Mouse (Mus musculus): ENCODE measurements around the gene Ltb4r2. TPM values are rescaled to one million over a fixed set of nuclear protein-coding genes. Genes with fewer than 3 reads are reported as not detected.

Gene Ltb4r2
- polyA plus RNA-seq, 1 experiment from 2014 or later, result 0.10 TPM

DNA sequence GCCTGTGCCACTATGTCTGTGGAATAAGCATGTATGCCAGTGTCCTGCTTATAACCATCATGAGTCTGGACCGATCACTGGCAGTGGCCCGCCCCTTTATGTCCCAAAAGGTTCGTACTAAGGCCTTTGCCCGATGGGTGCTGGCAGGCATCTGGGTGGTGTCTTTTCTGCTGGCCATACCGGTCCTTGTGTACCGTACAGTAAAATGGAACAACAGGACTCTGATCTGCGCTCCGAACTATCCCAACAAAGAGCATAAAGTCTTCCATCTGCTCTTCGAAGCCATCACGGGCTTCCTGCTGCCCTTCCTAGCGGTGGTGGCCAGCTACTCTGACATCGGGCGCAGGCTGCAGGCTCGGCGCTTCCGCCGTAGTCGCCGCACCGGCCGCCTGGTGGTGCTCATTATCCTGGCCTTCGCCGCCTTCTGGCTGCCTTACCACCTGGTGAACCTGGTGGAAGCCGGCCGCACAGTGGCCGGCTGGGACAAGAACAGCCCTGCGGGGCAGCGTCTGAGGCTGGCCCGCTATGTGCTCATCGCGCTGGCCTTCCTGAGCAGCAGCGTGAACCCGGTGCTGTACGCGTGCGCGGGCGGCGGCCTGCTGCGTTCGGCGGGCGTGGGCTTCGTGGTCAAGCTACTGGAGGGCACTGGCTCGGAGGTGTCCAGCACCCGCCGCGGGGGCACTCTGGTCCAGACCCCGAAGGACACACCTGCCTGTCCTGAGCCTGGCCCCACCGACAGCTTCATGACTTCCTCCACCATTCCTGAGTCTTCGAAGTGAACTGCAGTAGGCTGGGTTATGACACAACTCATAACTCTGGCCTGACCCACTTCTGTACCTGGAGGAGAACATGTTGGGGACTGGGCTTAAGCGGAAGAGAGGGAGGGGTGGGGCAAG lies 6.5 kb downstream of the Ltb4r2 start:
- H3K9me3 ChIP-seq, result no peaks in the 10 kb centered on the region
- H3K4me2 ChIP-seq (replicated peaks), result peak overlapping the region; percentile 82
- peak overlapping the region; percentile 56 for H3K9ac ChIP-seq (replicated peaks)
- 11% methylated on average over 52 of the region's 52 CpGs for WGBS
- no peak overlapping the region for H3K27ac ChIP-seq (replicated peaks)
- peaks cover 38% of the 10 kb centered on the region for H3K27me3 ChIP-seq
- ATAC-seq (replicated peaks), result peak; percentile 53
- H3K4me3 ChIP-seq, result peak overlapping the region; percentile 46
- H3K4me1 ChIP-seq, result peaks cover 2% of the 10 kb centered on the region
- no peaks in the 10 kb centered on the region for H3K36me3 ChIP-seq

DNA sequence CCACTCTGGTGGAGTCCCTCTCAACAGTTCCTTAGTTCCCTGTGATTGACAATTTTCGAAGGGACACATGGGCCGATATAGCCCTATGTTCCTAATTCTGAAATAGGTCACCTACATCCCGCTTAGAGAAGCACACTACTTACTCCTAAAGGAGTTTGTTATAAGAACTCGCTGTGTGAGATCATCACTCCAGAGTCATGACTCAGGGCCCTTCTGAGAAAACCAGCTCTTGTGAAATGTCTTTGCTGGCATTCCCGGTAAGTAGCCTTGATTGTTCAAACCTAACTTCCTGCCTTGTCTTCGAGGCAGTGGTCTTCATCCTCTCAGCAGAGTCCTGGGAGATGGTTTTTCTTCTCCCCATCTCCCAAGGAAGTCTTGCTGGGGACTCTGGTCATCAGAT lies 7.3 kb downstream of the Ltb4r2 start:
- WGBS, result 88% methylated on average over 6 of the region's 6 CpGs
- no peaks in the 10 kb centered on the region for H3K36me3 ChIP-seq
- no peak overlapping the region for H3K27ac ChIP-seq (replicated peaks)
- H3K4me2 ChIP-seq (replicated peaks), result no peak overlapping the region
- H3K4me1 ChIP-seq, result no peaks in the 10 kb centered on the region; the same call in none of the 2 replicates
- H3K27me3 ChIP-seq, result peaks cover 30% of the 10 kb centered on the region
- H3K9ac ChIP-seq (replicated peaks), result no peak overlapping the region
- no peaks in the 10 kb centered on the region for H3K9me3 ChIP-seq
- no peak overlapping the region for H3K4me3 ChIP-seq
- ATAC-seq (replicated peaks), result no peak

DNA sequence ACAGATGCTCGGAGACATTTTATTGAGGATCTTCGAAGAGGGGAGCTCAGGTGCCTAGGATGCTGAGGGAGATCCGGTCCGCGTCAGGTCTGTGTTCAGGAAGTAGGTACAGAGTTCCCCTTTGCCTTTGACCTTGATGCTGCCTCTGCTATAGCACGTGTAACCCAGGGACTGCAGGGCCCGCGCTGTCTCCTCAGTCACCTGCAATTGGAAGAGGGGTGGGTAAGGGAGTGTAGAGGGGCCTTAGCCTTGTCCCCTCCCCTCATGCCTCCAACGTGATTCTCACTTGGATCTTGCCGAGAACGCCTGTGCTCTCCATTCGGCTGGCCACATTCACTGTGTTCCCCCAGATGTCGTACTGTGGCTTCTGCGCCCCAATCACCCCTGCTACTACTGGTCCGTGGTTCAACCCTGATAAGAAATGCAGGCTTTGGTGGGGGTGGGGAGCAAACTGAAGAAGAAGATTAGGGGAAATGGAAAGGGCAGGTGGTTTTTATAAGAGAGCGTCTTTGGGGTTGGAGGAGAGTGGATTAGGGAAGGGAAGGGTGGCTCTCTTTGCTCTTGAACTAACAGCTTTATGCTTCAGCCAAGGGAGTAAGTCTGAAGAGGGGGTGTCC lies 8.0 kb downstream of the Ltb4r2 start:
- no peaks in the 10 kb centered on the region for H3K36me3 ChIP-seq
- 73% methylated on average over 16 of the region's 16 CpGs for WGBS
- no peak overlapping the region for H3K27ac ChIP-seq (replicated peaks)
- no peak overlapping the region for H3K4me2 ChIP-seq (replicated peaks)
- no peak overlapping the region for H3K9ac ChIP-seq (replicated peaks)
- no peak for ATAC-seq (replicated peaks)
- H3K9me3 ChIP-seq, result no peaks in the 10 kb centered on the region
- H3K4me3 ChIP-seq, result no peak overlapping the region
- H3K4me1 ChIP-seq, result no peaks in the 10 kb centered on the region; the same call in none of the 2 replicates
- peaks cover 24% of the 10 kb centered on the region for H3K27me3 ChIP-seq

DNA sequence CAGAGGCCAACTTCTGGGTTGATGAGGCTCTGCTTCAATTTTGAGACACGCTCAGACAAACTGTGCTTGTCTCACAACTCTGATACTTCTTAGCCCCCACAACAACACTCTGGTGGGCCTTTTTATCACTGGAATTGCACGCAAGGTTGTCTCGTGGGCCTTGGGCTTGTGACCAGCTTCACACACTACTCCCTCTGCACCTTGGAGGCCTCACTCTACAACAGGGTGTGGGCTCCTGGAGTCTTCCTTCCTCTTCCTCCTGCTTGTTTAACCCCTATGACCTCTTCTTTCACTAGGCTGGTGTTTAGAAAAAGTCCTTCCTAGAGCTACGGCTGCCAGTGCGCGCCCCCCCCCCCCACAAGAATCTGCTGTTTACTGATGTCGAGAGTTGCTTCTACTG lies 15.5 kb downstream of the Ltb4r2 start:
- Histone ChIP-seq H3K27ac (replicated peaks) (no peak overlapping the region), H3K27me3 (peaks cover 4% of the 10 kb centered on the region), H3K4me3 (no peak overlapping the region), H3K36me3 (no peaks in the 10 kb centered on the region), H3K4me1 (no peaks in the 10 kb centered on the region), H3K9me3 (no peaks in the 10 kb centered on the region), H3K4me2 (replicated peaks) (no peak overlapping the region), H3K9ac (replicated peaks) (no peak overlapping the region)
- WGBS, result 81% methylated on average over 7 of the region's 7 CpGs
- no peak for ATAC-seq (replicated peaks)

DNA sequence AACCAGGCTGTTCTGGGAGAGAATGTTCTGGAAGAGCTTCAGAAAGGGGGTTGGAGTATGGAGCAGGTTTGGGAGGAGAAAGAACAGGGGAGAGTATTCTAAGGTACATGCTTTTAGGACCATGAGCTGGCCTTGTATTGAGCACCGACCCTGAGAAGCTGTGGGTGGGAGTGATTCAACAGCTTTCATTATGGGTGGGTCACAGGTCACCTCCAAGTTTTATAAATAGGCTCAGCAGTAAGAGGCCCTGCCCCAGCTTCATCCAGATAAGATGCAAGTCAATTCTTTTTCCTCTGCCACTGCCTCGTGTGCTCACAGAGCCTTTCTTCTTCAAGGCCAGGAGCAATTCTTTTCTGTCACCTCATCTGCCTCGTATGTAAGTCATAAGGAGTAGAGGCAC lies 15.9 kb downstream of the Ltb4r2 start:
- no peaks in the 10 kb centered on the region for H3K36me3 ChIP-seq
- no peak overlapping the region for H3K4me2 ChIP-seq (replicated peaks)
- no peak overlapping the region for H3K4me3 ChIP-seq
- no peak overlapping the region for H3K27ac ChIP-seq (replicated peaks)
- no peak overlapping the region for H3K9ac ChIP-seq (replicated peaks)
- H3K27me3 ChIP-seq, result peaks cover 8% of the 10 kb centered on the region
- H3K4me1 ChIP-seq, result no peaks in the 10 kb centered on the region
- 57% methylated on average over 3 of the region's 3 CpGs for WGBS
- H3K9me3 ChIP-seq, result no peaks in the 10 kb centered on the region
- no peak for ATAC-seq (replicated peaks)

DNA sequence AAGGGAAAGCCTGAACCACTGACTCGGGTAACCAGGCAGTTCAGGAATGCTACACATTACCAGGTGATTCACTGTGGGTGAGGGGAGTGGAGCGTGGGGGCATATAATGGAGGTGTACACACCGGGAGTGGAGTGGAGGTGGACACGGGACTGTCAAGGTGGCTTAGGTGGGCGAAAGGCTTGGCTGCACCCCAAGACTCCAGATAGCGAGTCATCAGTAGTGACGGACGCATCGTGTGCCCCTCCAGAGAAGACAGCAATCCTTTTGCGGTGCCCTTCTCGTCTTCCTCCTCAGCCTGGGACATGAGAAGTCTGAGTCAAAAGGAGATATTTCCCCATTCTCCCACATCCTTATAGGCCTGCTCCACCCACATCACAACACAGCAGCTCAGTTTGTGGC lies 16.6 kb downstream of the Ltb4r2 start:
- H3K27me3 ChIP-seq, result peaks cover 15% of the 10 kb centered on the region
- H3K4me2 ChIP-seq (replicated peaks), result no peak overlapping the region
- no peak overlapping the region for H3K9ac ChIP-seq (replicated peaks)
- no peaks in the 10 kb centered on the region for H3K36me3 ChIP-seq
- no peaks in the 10 kb centered on the region for H3K4me1 ChIP-seq
- no peak overlapping the region for H3K27ac ChIP-seq (replicated peaks)
- WGBS, result 89% methylated on average over 11 of the region's 11 CpGs
- H3K4me3 ChIP-seq, result no peak overlapping the region
- ATAC-seq (replicated peaks), result no peak
- H3K9me3 ChIP-seq, result no peaks in the 10 kb centered on the region

DNA sequence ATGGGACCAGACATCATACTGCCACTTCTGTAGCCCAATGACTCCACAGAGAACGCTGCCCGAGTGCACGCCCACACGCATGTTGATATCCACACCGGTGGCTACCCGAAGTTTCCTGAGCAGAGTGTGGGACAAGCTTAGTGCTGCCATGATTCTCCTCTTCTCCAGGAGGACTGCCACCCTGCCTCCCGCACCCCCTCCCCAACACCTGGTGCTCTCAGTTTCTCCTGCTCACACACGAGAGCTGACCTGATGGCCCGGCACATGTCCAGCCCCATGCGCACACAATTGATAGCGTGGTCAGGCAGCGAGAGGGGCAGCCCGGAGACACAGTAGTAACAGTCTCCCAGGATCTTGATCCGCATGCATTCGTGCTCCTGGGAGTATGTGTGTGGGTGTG lies 17.5 kb downstream of the Ltb4r2 start:
- no peak for ATAC-seq (replicated peaks)
- H3K27ac ChIP-seq (replicated peaks), result no peak overlapping the region
- H3K9me3 ChIP-seq, result no peaks in the 10 kb centered on the region
- no peak overlapping the region for H3K4me2 ChIP-seq (replicated peaks)
- peaks cover 7% of the 10 kb centered on the region for H3K4me1 ChIP-seq
- H3K36me3 ChIP-seq, result no peaks in the 10 kb centered on the region
- H3K27me3 ChIP-seq, result peaks cover 23% of the 10 kb centered on the region
- 92% methylated on average over 15 of the region's 15 CpGs for WGBS
- H3K9ac ChIP-seq (replicated peaks), result no peak overlapping the region
- no peak overlapping the region for H3K4me3 ChIP-seq

DNA sequence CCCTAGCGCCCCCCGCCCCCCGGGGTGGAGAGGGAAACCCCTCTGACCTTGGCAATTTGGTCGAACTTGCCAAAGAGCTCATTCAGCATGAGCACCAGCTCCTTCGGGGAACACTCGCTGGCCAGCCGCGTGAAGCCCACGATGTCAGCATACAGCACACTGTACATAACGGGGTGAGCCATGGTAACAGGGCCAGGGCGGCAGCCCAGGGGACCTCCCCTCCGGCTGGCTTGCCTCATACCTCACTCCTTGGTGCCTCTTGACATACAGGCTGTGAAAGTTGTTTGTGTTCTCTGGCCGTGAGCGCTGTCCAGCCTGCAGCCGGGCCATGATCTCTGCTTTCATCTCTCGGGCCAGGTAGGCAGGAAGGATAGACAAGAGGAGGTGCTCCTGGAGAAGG lies 18.4 kb downstream of the Ltb4r2 start:
- H3K36me3 ChIP-seq, result no peaks in the 10 kb centered on the region

DNA sequence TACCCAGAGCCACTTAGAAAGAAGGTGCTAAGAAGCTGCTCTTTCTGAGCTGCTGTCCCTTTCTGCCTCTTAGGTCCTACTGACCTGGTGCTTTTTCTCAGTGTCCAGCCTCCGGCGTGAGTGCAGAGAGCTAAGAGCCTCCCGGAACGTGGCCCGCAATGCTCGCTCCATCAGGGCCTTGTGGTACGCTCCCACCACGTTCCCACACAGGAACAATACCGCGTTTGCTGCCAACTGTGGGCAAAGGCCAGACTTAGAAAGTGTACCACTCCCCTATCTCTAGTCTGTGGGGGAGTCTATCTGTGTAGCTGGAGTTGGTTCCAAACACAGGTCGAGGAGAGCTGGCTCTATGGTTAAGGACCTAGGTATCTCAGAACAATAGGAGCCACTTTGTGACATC lies 19.5 kb downstream of the Ltb4r2 start:
- ATAC-seq (replicated peaks), result no peak
- Histone ChIP-seq H3K36me3 (no peaks in the 10 kb centered on the region), H3K4me2 (replicated peaks) (no peak overlapping the region), H3K4me1 (peaks cover 12% of the 10 kb centered on the region), H3K9ac (replicated peaks) (no peak overlapping the region), H3K4me3 (no peak overlapping the region), H3K27me3 (peaks cover 43% of the 10 kb centered on the region), H3K9me3 (no peaks in the 10 kb centered on the region), H3K27ac (replicated peaks) (no peak overlapping the region)
- WGBS, result 82% methylated on average over 11 of the region's 11 CpGs

More for the DNA sequence above, 18.4 kb downstream of the Ltb4r2 start:
- no peak overlapping the region for H3K27ac ChIP-seq (replicated peaks)
- H3K9me3 ChIP-seq, result no peaks in the 10 kb centered on the region
- peaks cover 12% of the 10 kb centered on the region for H3K4me1 ChIP-seq
- H3K9ac ChIP-seq (replicated peaks), result no peak overlapping the region
- peaks cover 33% of the 10 kb centered on the region for H3K27me3 ChIP-seq
- H3K4me2 ChIP-seq (replicated peaks), result no peak overlapping the region
- ATAC-seq (replicated peaks), result no peak
- no peak overlapping the region for H3K4me3 ChIP-seq
- 74% methylated on average over 16 of the region's 16 CpGs for WGBS

DNA sequence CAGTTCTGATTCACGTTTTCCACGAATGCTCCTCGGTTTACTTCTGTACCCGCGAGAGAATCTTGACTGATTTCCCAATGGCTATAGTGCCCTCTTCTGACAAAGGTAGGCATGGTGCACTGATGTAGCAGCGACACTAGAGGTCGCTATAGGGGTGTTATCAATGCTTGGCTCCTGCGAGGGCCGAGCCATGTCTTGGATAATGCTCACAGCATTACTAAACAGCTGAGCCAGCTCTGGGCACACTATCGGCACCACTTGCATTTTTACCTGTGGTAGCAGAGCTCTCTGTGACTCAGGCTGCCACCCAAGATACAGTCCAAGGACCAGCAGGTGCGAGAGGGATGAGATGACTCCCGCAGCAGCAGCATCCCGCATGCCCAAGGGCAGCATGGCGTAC lies 20.1 kb downstream of the Ltb4r2 start:
- Histone ChIP-seq H3K4me1 (peaks cover 12% of the 10 kb centered on the region), H3K9ac (replicated peaks) (no peak overlapping the region), H3K4me2 (replicated peaks) (peak overlapping the region; percentile 28), H3K9me3 (no peaks in the 10 kb centered on the region), H3K27ac (replicated peaks) (no peak overlapping the region), H3K4me3 (0 out of 2 replicates have a peak overlapping the region, but pooled peaks have one; percentile 9), H3K36me3 (no peaks in the 10 kb centered on the region), H3K27me3 (peaks cover 48% of the 10 kb centered on the region)
- ATAC-seq (replicated peaks), result peak; percentile 70
- 15% methylated on average over 14 of the region's 14 CpGs for WGBS

DNA sequence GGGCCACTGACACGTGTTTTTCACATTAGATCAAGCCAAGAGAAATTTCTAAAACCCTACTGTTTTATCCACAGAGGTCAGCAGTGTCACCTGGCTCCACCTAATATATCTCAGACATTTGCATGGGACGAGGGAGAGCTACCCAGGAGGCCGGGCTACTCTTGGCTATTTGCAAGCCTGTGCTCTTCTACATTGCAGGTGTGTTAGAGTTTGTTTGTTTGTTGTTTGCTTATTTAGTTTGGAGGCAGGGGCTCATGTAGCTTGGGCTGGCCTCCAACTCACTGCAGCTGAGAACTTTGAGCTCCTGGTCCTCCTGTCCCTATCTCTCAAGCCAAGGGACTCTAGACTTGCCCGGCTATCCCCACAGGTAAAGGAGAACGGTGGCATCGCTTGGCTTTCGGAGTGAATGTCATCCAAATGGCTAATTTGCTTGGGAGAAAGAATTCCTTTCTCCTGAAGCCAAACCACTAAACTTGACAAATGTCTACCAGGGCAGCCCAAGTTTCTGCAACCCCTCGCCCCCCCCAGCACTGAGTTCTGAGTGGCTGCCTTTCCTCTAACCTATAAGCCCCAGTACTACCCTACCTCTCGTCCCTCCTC lies 21.2 kb downstream of the Ltb4r2 start:
- H3K9ac ChIP-seq (replicated peaks), result no peak overlapping the region
- H3K4me1 ChIP-seq, result peaks cover 12% of the 10 kb centered on the region
- 52% methylated on average over 9 of the region's 9 CpGs for WGBS
- no peak for ATAC-seq (replicated peaks)
- H3K4me2 ChIP-seq (replicated peaks), result no peak overlapping the region
- no peaks in the 10 kb centered on the region for H3K9me3 ChIP-seq
- H3K27ac ChIP-seq (replicated peaks), result no peak overlapping the region
- H3K36me3 ChIP-seq, result no peaks in the 10 kb centered on the region
- H3K27me3 ChIP-seq, result peaks cover 59% of the 10 kb centered on the region
- no peak overlapping the region for H3K4me3 ChIP-seq

Data from forebrain, embryonic 15.5 days (tissue).